Mouse (Mus musculus) CH12.LX (cell line): ENCODE measurements around the gene Cyfip2. TPM values are rescaled to one million over a fixed set of nuclear protein-coding genes. Genes with fewer than 3 reads are reported as not detected.
A peak's percentile ranks its signal among the peaks of the same experiment; 100 is the strongest.

ENCODE experiments used
- DNase-seq: peaks from one replicate; pipeline ENCODE4 v3.0.0-alpha.2; 2013; ENCODE audit errors: extremely low read depth
- H3K27ac ChIP-seq: 2 replicates; pipeline ENCODE4 v1.5.1; 2012; ENCODE audit warnings: low read depth, mild to moderate bottlenecking, control low read depth, moderate library complexity; ENCODE audit not compliant: insufficient read depth
- H3K27me3 ChIP-seq: replicated peaks from 2 replicates; pipeline ENCODE3; 2012; ENCODE audit warnings: inconsistent platforms
- H3K36me3 ChIP-seq, 2 experiments: replicated peaks in 1 of 2; 2 replicates each; pipeline versions ENCODE3 to v1.6.1; 2012; ENCODE audit warnings: inconsistent platforms in 1 of 2, low read length in 1 of 2, mild to moderate bottlenecking in 1 of 2, mixed read lengths in 1 of 2, moderate library complexity in 1 of 2; ENCODE audit not compliant: control insufficient read depth in 1 of 2, insufficient read depth in 1 of 2
- H3K4me1 ChIP-seq, 2 experiments: 2 replicates each; pipeline ENCODE4 v1.6.1; 2012; ENCODE audit warnings: inconsistent platforms in 1 of 2, moderate library complexity in 1 of 2; ENCODE audit not compliant: insufficient read depth in 2 of 2, control insufficient read depth in 1 of 2
- H3K4me2 ChIP-seq: 2 replicates; pipeline ENCODE4 v1.6.1; 2012; ENCODE audit warnings: low read depth, mild to moderate bottlenecking, control low read depth; ENCODE audit not compliant: poor library complexity, insufficient read depth, severe bottlenecking
- H3K4me3 ChIP-seq, 3 experiments: fragments of 150-350 bp in 1 of 3; sonication (generic) in 1 of 3; replicated peaks in 1 of 3; 2 replicates each; pipeline versions ENCODE3 to v1.5.1; 2011 to 2012; ENCODE audit warnings: low read depth in 2 of 3, low read length in 2 of 3, mild to moderate bottlenecking in 2 of 3, moderate library complexity in 2 of 3, control low read depth in 1 of 3, improper control_type of control experiment in 1 of 3, inconsistent platforms in 1 of 3, mixed read lengths in 1 of 3; ENCODE audit not compliant: poor library complexity in 1 of 3
- H3K79me2 ChIP-seq: replicated peaks from 2 replicates; pipeline ENCODE4 v1.6.1; 2012; ENCODE audit warnings: mild to moderate bottlenecking, moderate library complexity; ENCODE audit not compliant: control insufficient read depth, poor library complexity, insufficient read depth, severe bottlenecking; ENCODE audit errors: extremely low read depth
- H3K9ac ChIP-seq: 2 replicates; pipeline ENCODE4 v1.6.1; 2012; ENCODE audit warnings: low read depth, mild to moderate bottlenecking, control low read depth, moderate library complexity; ENCODE audit not compliant: insufficient read depth
- H3K9me3 ChIP-seq: replicated peaks from 2 replicates; pipeline ENCODE3; 2012; ENCODE audit warnings: low read length, inconsistent platforms, mixed read lengths
- CHD1 ChIP-seq: IDR thresholded peaks from 2 replicates; pipeline ENCODE4 v1.6.1; 2012; ENCODE audit warnings: low read depth, low read length, improper control_type of control experiment, inconsistent platforms
- CTCF ChIP-seq, 2 experiments: IDR thresholded peaks in 1 of 2; conservative IDR thresholded peaks in 1 of 2; 2 replicates each; pipeline ENCODE4 v1.5.1; 2011 to 2012; ENCODE audit warnings: low read depth in 2 of 2, low read length in 2 of 2, improper control_type of control experiment in 1 of 2, inconsistent platforms in 1 of 2, mild to moderate bottlenecking in 1 of 2, moderate library complexity in 1 of 2
- E2F4 ChIP-seq: IDR thresholded peaks from 2 replicates; pipeline ENCODE4 v1.6.1; 2011; ENCODE audit warnings: low read depth, low read length, improper control_type of control experiment; ENCODE audit not compliant: insufficient replicate concordance
- ETS1 ChIP-seq: conservative IDR thresholded peaks from 2 replicates; pipeline ENCODE4 v1.6.1; 2012; ENCODE audit warnings: low read depth, mild to moderate bottlenecking, inconsistent platforms, low read length, improper control_type of control experiment, moderate library complexity
- JUN ChIP-seq: IDR thresholded peaks from 2 replicates; pipeline ENCODE4 v1.6.1; 2011; ENCODE audit warnings: low read depth, mild to moderate bottlenecking, low read length, improper control_type of control experiment, moderate library complexity; ENCODE audit not compliant: insufficient read depth
- JUND ChIP-seq: conservative IDR thresholded peaks from 2 replicates; pipeline ENCODE4 v1.6.1; 2011; ENCODE audit warnings: low read depth, low read length, improper control_type of control experiment
- MAZ ChIP-seq: IDR thresholded peaks from 2 replicates; pipeline ENCODE4 v1.6.1; 2012; ENCODE audit warnings: low read depth, mild to moderate bottlenecking, inconsistent platforms, low read length, improper control_type of control experiment, moderate library complexity
- MEF2A ChIP-seq: IDR thresholded peaks from 2 replicates; pipeline ENCODE4 v1.6.1; 2014; ENCODE audit warnings: low read depth, mild to moderate bottlenecking, inconsistent platforms, low read length, improper control_type of control experiment, borderline replicate concordance
- MYC ChIP-seq: IDR thresholded peaks from 2 replicates; pipeline ENCODE4 v1.6.1; 2011; ENCODE audit warnings: low read depth, mild to moderate bottlenecking, improper control_type of control experiment, low read length
- NELFE ChIP-seq: IDR thresholded peaks from 2 replicates; pipeline ENCODE4 v1.6.1; 2011; ENCODE audit warnings: low read depth, low read length, improper control_type of control experiment
- NRF1 ChIP-seq: IDR thresholded peaks from 2 replicates; pipeline ENCODE4 v1.6.1; 2014; ENCODE audit warnings: low read depth, mild to moderate bottlenecking, inconsistent platforms, low read length, improper control_type of control experiment, moderate library complexity
- POLR2A ChIP-seq: IDR thresholded peaks from 2 replicates; pipeline ENCODE4 v1.6.1; 2011; ENCODE audit warnings: low read depth, mild to moderate bottlenecking, improper control_type of control experiment, low read length
- POLR2AphosphoS2 ChIP-seq: IDR thresholded peaks from 2 replicates; pipeline ENCODE4 v1.6.1; 2011; ENCODE audit warnings: low read depth, low read length, improper control_type of control experiment
- RAD21 ChIP-seq: IDR thresholded peaks from 2 replicates; pipeline ENCODE4 v1.6.1; 2011; ENCODE audit warnings: low read depth, mild to moderate bottlenecking, low read length, improper control_type of control experiment, moderate library complexity
- RCOR1 ChIP-seq: conservative IDR thresholded peaks from 2 replicates; pipeline ENCODE4 v1.6.1; 2012; ENCODE audit warnings: low read depth, mild to moderate bottlenecking, inconsistent platforms, low read length, improper control_type of control experiment
- SMC3 ChIP-seq: IDR thresholded peaks from 2 replicates; pipeline ENCODE4 v1.6.1; 2011; ENCODE audit warnings: low read depth, low read length, improper control_type of control experiment
- TCF12 ChIP-seq: IDR thresholded peaks from 2 replicates; pipeline ENCODE4 v1.6.1; 2014; ENCODE audit warnings: low read depth, mild to moderate bottlenecking, inconsistent platforms, low read length, improper control_type of control experiment
- USF2 ChIP-seq: conservative IDR thresholded peaks from 2 replicates; pipeline ENCODE4 v1.6.1; 2011; ENCODE audit warnings: low read depth, low read length, improper control_type of control experiment
- ZC3H11A ChIP-seq: IDR thresholded peaks from 2 replicates; pipeline ENCODE4 v1.6.1; 2012; ENCODE audit warnings: low read depth, mild to moderate bottlenecking, inconsistent platforms, low read length, improper control_type of control experiment
- ZMIZ1 ChIP-seq: IDR thresholded peaks from 2 replicates; pipeline ENCODE4 v1.6.1; 2012; ENCODE audit warnings: low read depth, mild to moderate bottlenecking, inconsistent platforms, low read length, improper control_type of control experiment
- ZNF384 ChIP-seq: IDR thresholded peaks from 2 replicates; pipeline ENCODE4 v1.6.1; 2012; ENCODE audit warnings: low read depth, low read length, improper control_type of control experiment, inconsistent platforms
- dilution Hi-C: fragments of 300-500 bp; cut with MboI; formaldehyde crosslinking; loops from 2 replicates; pipeline ENCODE4 v1.14.3; 2020; ENCODE audit warnings: low sequenced_read_pairs; ENCODE audit not compliant: extremely low pct_unique_long_range_greater_than_20kb, extremely low pct_ligation_motif_present
- in situ Hi-C: fragments of 300-500 bp; cut with MboI; formaldehyde crosslinking; loops from 3 replicates; pipeline ENCODE4 v1.14.3; 2019; ENCODE audit warnings: low sequenced_read_pairs, low pct_ligation_motif_present, low pct_unique_long_range_greater_than_20kb, mixed read lengths
- polyA plus RNA-seq: library from polyadenylated mRNA; unstranded; fragments of >175 nt; gene quantifications from 2 replicates; pipeline ENCODE4 v1.2.1, GENCODE M21; 2012; ENCODE audit warnings: low read depth; ENCODE audit not compliant: insufficient read length
- total RNA-seq, 2 experiments: library from RNA; depleted of rRNA; stranded (reverse); fragments of 300-350 nt in 1 of 2; fragments of >200 nt in 1 of 2; gene quantifications; 2 replicates each; pipeline ENCODE4 v1.2.3; 2012 to 2014

Gene Cyfip2
- total and polyA plus RNA-seq, 3 experiments = 40.7 to 194 (median 97.6) TPM

DNA sequence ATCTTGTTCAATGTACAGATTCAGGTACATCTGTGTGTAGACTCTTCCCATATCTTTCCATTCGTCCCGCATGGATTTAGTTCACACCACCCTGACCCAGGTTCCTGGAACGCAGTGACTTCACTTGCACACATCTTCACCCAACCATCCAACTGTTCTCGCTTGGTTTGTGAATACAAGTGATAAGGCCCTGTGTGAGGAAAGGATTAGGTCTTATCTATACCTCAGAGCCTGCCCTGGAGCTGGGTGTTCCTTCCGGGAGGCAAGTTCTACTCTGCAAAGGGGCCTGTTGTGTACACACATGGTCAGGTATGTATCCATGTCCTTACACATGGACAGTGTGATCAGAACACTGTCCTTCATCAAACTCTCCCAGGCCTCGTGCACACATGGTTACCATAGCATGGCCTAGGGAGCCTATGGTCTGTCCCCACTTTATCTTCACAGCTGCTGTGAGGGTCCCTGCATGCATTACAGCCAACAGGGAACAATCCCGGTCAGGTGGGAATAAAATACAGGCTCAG is 71.4 kb downstream of the Cyfip2 start:
- Histone ChIP-seq H3K4me2 (no peak overlapping the region), H3K79me2 (no peaks in the 10 kb centered on the region)
- no peak for DNase-seq
- no peak for TF ChIP-seq ETS1
- TF ChIP-seq POLR2A = peak; percentile 5; the same call in 1 of the 2 replicates
- no peak for TF ChIP-seq USF2
- no peak for TF ChIP-seq POLR2AphosphoS2
- TF ChIP-seq ZC3H11A = no peak
- no peak for TF ChIP-seq JUND
- TF ChIP-seq MAZ = no peak
- TF ChIP-seq, all 38 proteins: peak for 1
- Histone ChIP-seq H3K4me1 (no peaks in the 10 kb centered on the region), H3K9me3 (no peaks in the 10 kb centered on the region), H3K27ac (no peak overlapping the region), H3K36me3 (peaks cover 86 to 88% of the 10 kb centered on the region in 2 experiments), H3K4me3 (no peak overlapping the region), H3K27me3 (no peaks in the 10 kb centered on the region), H3K9ac (no peak overlapping the region)
- in situ Hi-C loops (no loop called here), dilution Hi-C loops (no loop called here)

DNA sequence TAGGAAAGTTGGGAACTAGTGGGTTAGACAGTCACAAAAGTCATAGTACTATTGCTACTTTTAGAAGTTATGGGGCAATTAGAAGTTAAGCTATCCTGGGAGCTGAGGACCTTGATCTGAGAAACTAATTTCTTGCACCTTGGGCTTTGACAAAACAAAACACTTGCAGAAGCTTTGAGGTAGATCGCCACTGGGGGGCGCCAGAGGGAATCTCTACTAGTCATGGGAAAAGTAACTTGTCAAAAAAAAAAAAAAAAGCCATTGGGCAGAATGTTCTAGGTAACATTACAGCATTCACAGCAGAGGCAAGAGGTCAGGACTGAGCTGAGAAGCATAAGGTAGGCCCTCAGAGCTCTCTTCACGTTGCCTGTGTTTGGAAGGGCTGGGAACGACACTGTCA is 75.7 kb downstream of the Cyfip2 start:
- Histone ChIP-seq H3K27ac (no peak overlapping the region), H3K4me2 (no peak overlapping the region), H3K27me3 (no peaks in the 10 kb centered on the region), H3K4me1 (no peaks in the 10 kb centered on the region), H3K36me3 (peaks cover 97 to 100% of the 10 kb centered on the region in 2 experiments), H3K79me2 (no peaks in the 10 kb centered on the region), H3K4me3 (no peak overlapping the region), H3K9ac (no peak overlapping the region), H3K9me3 (no peaks in the 10 kb centered on the region)
- dilution Hi-C loops (no loop called here), in situ Hi-C loops (no loop called here)
- peak; percentile 88 for DNase-seq
- TF ChIP-seq CTCF (conservative IDR thresholded peaks at IDR 0.05 in 1 of 2, IDR thresholded peaks at IDR 0.05 in 1 of 2; ENCODE audit: low read depth in 2 of 2, low read length in 2 of 2) (peak; percentile 62 to 79), POLR2AphosphoS2 (0 out of 2 replicates have a peak, but pooled peaks have one; percentile 36), MEF2A (no peak), ZNF384 (peak; percentile 97), JUND (no peak), JUN (no peak), RAD21 (peak; percentile 29), NRF1 (no peak), SMC3 (peak; percentile 50)

DNA sequence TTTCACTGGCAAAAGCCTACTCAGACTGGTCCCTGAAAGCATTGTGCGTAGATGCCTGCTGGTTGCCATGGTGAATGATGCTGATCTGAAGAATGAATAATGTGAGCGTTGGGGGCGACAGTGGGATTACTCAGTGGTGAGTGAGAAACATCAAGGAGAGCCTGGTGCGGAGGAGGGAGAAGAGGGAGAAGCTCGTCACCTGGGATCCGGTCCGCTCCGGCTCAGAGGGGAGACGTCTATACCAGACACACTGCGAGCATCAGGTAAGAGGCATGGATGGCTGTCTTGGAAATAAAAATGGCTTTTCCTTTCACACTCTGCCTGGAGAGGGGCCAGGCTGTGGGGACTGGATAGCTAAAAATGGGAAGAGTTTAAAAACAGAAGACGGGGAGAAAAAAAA is 77.3 kb downstream of the Cyfip2 start, which contains the start of gene Fndc9:
TSS of gene Fndc9 (plus strand) at position 198 of the 400 bp plus-strand sequence.
- Histone ChIP-seq H3K4me2 (no peak within 1 kb of the TSS), H3K36me3 (peaks cover 95 to 99% of the 10 kb centered on the region in 2 experiments), H3K27ac (no peak within 1 kb of the TSS), H3K9me3 (no peaks in the 10 kb centered on the region), H3K4me1 (no peaks in the 10 kb centered on the region), H3K4me3 (no peak within 1 kb of the TSS), H3K27me3 (no peaks in the 10 kb centered on the region)
- dilution Hi-C loops = no loop called here
- in situ Hi-C loops = no loop called here
- no peak for TF ChIP-seq ZC3H11A
- no peak for TF ChIP-seq CHD1
- TF ChIP-seq E2F4 = no peak
- no peak for TF ChIP-seq RCOR1
- no peak for TF ChIP-seq ZMIZ1
- TF ChIP-seq NELFE = no peak
- TF ChIP-seq MYC = no peak
- TF ChIP-seq TCF12 = no peak
- TF ChIP-seq, all 38 proteins: peak for 0
- H3K9ac ChIP-seq = no peak within 1 kb of the TSS
- no peak for DNase-seq
- no peaks in the 10 kb centered on the region for H3K79me2 ChIP-seq
